Mouse (Mus musculus): ENCODE data around the gene Col9a1. TPM values are rescaled to one million over a fixed set of nuclear protein-coding genes. Genes with fewer than 3 reads are reported as not detected.

The Col9a1 gene
- polyA plus RNA-seq, 1 experiment, result not detected

DNA sequence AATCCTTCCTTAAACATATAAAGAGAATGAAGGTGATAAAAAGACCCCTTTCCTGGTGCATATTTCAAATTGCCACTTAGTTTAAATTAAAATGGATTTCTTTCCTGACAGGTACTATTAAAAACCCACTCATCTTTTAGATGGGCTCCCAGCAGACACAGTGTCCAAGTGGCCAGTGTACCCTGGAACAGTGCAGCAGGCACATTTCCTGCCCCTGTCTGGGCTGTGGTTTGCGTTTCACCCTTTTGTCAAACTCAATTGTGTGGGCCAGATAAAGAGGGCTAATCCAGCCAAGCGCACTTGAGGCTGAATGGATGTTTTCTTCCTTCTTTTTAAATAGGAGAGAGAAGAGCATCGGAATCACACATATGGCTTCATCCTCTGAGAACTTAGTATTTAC is 89.6 kb downstream of the Col9a1 start:
- DNase-seq (ENCODE audit: low read depth in 1 of 2, low spot score in 2 of 2), result no peak
- no peak for TF ChIP-seq CTCF (IDR thresholded peaks at IDR 0.05; ENCODE audit: extremely low read depth, insufficient read depth, insufficient read length, insufficient replicate concordance)
- no peak for TF ChIP-seq POLR2A (IDR thresholded peaks at IDR 0.05; ENCODE audit: low read depth, low read length)

DNA sequence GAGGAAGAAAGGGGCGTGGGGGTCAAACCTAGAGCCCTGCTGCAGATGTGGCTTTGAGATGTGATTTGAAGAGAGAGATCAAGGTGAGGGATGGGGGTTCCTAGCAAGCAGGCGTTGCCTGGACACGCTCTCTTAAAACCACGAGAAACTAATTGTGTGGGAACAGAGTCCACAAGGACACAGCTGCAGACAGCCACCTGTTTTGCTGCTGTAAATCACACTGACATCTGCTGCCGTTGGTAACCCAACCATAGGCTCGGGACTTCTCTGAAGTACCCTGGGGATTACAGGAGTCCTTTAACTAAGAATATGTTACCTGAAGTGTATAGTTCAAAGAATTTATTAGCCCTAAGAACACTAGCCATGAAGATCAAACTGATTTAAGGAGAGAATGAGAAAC is 109.0 kb downstream of the Col9a1 start:
- Histone ChIP-seq H3K4me1 (ENCODE audit: control insufficient read depth, insufficient read depth, insufficient read length) (no peaks in the 10 kb centered on the region), H3K36me3 (ENCODE audit: control insufficient read depth, insufficient read depth, low read length) (no peaks in the 10 kb centered on the region), H3K27ac (ENCODE audit: insufficient read depth, low read length) (no peak overlapping the region), H3K27me3 (ENCODE audit: control insufficient read depth, insufficient read depth, low read length) (no peaks in the 10 kb centered on the region), H3K4me3 (ENCODE audit: extremely low read depth, insufficient read depth, insufficient read length) (no peak overlapping the region)
- no peak for TF ChIP-seq CTCF (IDR thresholded peaks at IDR 0.05; ENCODE audit: extremely low read depth, insufficient read depth, insufficient read length, insufficient replicate concordance)
- TF ChIP-seq POLR2A (IDR thresholded peaks at IDR 0.05; ENCODE audit: low read depth, low read length), result no peak
- DNase-seq (ENCODE audit: low read depth in 1 of 2, low spot score in 2 of 2), result no peak
- 16% methylated on average over 6 of the region's 6 CpGs for WGBS

More for the DNA sequence above, 89.6 kb downstream of the Col9a1 start:
- Histone ChIP-seq H3K4me1 (ENCODE audit: control insufficient read depth, insufficient read depth, insufficient read length) (no peaks in the 10 kb centered on the region), H3K36me3 (ENCODE audit: control insufficient read depth, insufficient read depth, low read length) (no peaks in the 10 kb centered on the region), H3K4me3 (ENCODE audit: extremely low read depth, insufficient read depth, insufficient read length) (no peak overlapping the region), H3K27ac (ENCODE audit: insufficient read depth, low read length) (no peak overlapping the region), H3K27me3 (ENCODE audit: control insufficient read depth, insufficient read depth, low read length) (no peaks in the 10 kb centered on the region; the same call in 1 of the 2 replicates)
- WGBS, result 32% methylated on average over 3 of the region's 3 CpGs

DNA sequence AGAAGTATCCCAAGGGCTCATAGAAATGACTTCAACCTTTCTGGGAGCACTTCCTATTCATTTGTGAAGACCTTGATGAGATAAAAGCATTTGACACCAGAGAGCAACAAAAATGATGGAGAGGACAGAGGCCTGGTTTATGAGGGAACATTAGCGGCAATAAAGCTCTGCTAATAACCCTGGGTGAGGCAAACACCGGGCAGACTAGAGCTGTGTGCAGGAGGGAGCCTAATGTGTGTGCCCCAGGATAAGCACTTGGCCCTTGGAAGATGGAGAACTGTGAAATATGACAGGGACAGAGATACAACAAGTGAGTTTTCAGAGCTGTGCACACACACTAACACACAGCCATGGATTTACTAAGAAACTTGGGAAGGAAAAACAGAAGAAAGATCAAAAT is 115.1 kb downstream of the Col9a1 start:
- Histone ChIP-seq H3K4me3 (ENCODE audit: extremely low read depth, insufficient read depth, insufficient read length) (no peak overlapping the region), H3K4me1 (ENCODE audit: control insufficient read depth, insufficient read depth, insufficient read length) (no peaks in the 10 kb centered on the region), H3K36me3 (ENCODE audit: control insufficient read depth, insufficient read depth, low read length) (no peaks in the 10 kb centered on the region), H3K27me3 (ENCODE audit: control insufficient read depth, insufficient read depth, low read length) (no peaks in the 10 kb centered on the region), H3K27ac (ENCODE audit: insufficient read depth, low read length) (no peak overlapping the region)
- TF ChIP-seq POLR2A (IDR thresholded peaks at IDR 0.05; ENCODE audit: low read depth, low read length) (no peak), CTCF (IDR thresholded peaks at IDR 0.05; ENCODE audit: extremely low read depth, insufficient read depth, insufficient read length, insufficient replicate concordance) (no peak)
- no peak for DNase-seq (ENCODE audit: low read depth in 1 of 2, low spot score in 2 of 2)
- WGBS, result 58% methylated on average over 2 of the region's 2 CpGs

GRCm38 (mm10) chr1:24294979-24295942 is 117.9 kb downstream of the Col9a1 start:
- Histone ChIP-seq H3K4me3 (ENCODE audit: extremely low read depth, insufficient read depth, insufficient read length) (no peak overlapping the region), H3K27me3 (ENCODE audit: control insufficient read depth, insufficient read depth, low read length) (no peaks in the 10 kb centered on the region), H3K27ac (ENCODE audit: insufficient read depth, low read length) (no peak overlapping the region), H3K4me1 (ENCODE audit: control insufficient read depth, insufficient read depth, insufficient read length) (no peaks in the 10 kb centered on the region), H3K36me3 (ENCODE audit: control insufficient read depth, insufficient read depth, low read length) (no peaks in the 10 kb centered on the region)
- 75% methylated on average over 7 of the region's 7 CpGs for WGBS
- TF ChIP-seq CTCF (IDR thresholded peaks at IDR 0.05; ENCODE audit: extremely low read depth, insufficient read depth, insufficient read length, insufficient replicate concordance), result no peak
- no peak for TF ChIP-seq POLR2A (IDR thresholded peaks at IDR 0.05; ENCODE audit: low read depth, low read length)
- DNase-seq (ENCODE audit: low read depth in 1 of 2, low spot score in 2 of 2), result no peak

- Histone ChIP-seq H3K27me3 (ENCODE audit: control insufficient read depth, insufficient read depth, low read length) (no peaks in the 10 kb centered on the region), H3K4me1 (ENCODE audit: control insufficient read depth, insufficient read depth, insufficient read length) (no peaks in the 10 kb centered on the region), H3K36me3 (ENCODE audit: control insufficient read depth, insufficient read depth, low read length) (no peaks in the 10 kb centered on the region), H3K27ac (ENCODE audit: insufficient read depth, low read length) (no peak overlapping the region), H3K4me3 (ENCODE audit: extremely low read depth, insufficient read depth, insufficient read length) (no peak overlapping the region)
- no peak for DNase-seq (ENCODE audit: low read depth in 1 of 2, low spot score in 2 of 2)
- 89% methylated on average over 3 of the region's 3 CpGs for WGBS
- no peak for TF ChIP-seq POLR2A (IDR thresholded peaks at IDR 0.05; ENCODE audit: low read depth, low read length)
- no peak for TF ChIP-seq CTCF (IDR thresholded peaks at IDR 0.05; ENCODE audit: extremely low read depth, insufficient read depth, insufficient read length, insufficient replicate concordance)
Measured at GRCm38 (mm10) chr1:24300700-24301099, 123.3 kb downstream of the Col9a1 start.

Other genes with a start within 250 kb of the Col9a1 start
- 3.1 TPM in 2 replicates for gene Sdhaf4, start 172.0 kb upstream of the Col9a1 start, polyA plus RNA-seq (2012; rRNA removed)
- gene Fam135a, start 77.3 kb upstream of the Col9a1 start, polyA plus RNA-seq (2012; rRNA removed), result 0.89 and 0.95 TPM in 2 replicates

Data from spleen, adult 2 months (tissue).